Comparison of ENCODE assay signal across 9 mouse cellular contexts in genomic region chr11:96319071-96319902, GRCm38 (mm10). TPM values are rescaled to one million over a fixed set of nuclear protein-coding genes. Genes with fewer than 3 reads are reported as not detected.
DNase-seq lines count a peak whose midpoint lies in the region; ATAC-seq and TF ChIP-seq lines count a peak whose summit lies in the region.
"Had no signal": no experiment of that assay in that cellular context is flagged by ENCODE, and none has a peak within 500 bp of the region (broad histone marks: within the 10 kb centered on the region; RNA-seq: fewer than 3 reads in every experiment).

No protein-coding gene starts in this region.

- TF ChIP-seq CTCF in liver, postnatal 0 days (IDR thresholded peaks at IDR 0.05; ENCODE audit: low read depth), result no peak

- no peaks in the 10 kb centered on the region for H3K4me1 ChIP-seq in erythroblast, embryonic 14.5 days (ENCODE audit: control insufficient read depth)
- H3K4me1 ChIP-seq in intestine, embryonic 15.5 days (replicated peaks), result peaks cover 19% of the 10 kb centered on the region
- no peaks in the 10 kb centered on the region for H3K4me1 ChIP-seq in liver, postnatal 0 days (ENCODE audit: insufficient read depth)

- H3K4me2 ChIP-seq in intestine, embryonic 15.5 days (replicated peaks), result peak overlapping the region; percentile 81
- peak overlapping the region; percentile 69 for H3K4me2 ChIP-seq in liver, postnatal 0 days (ENCODE audit: low read depth, low read length)

- peak overlapping the region; percentile 83 for H3K9ac ChIP-seq in intestine, embryonic 15.5 days
- H3K9ac ChIP-seq in liver, postnatal 0 days (replicated peaks), result peak overlapping the region; percentile 54

- H3K4me3 ChIP-seq in erythroblast, embryonic 14.5 days (replicated peaks), result peak overlapping the region; percentile 16
- peak overlapping the region; percentile 64 for H3K4me3 ChIP-seq in intestine, embryonic 15.5 days (replicated peaks)
- H3K4me3 ChIP-seq in liver, postnatal 0 days (ENCODE audit: low read depth, low read length), result peak overlapping the region; percentile 49

- peak overlapping the region; percentile 98 for H3K27ac ChIP-seq in intestine, embryonic 15.5 days
- peak overlapping the region; percentile 68 for H3K27ac ChIP-seq in liver, postnatal 0 days (ENCODE audit: low read depth)

- 1% methylated on average over 34 of the region's 34 CpGs for WGBS in intestine, embryonic 15.5 days
- under 1% methylated on average over 34 of the region's 34 CpGs for WGBS in liver, postnatal 0 days (ENCODE audit: insufficient replicate concordance)

- no peak for TF ChIP-seq EP300 in liver, postnatal 0 days (IDR thresholded peaks at IDR 0.05; ENCODE audit: low read depth)

- H3K27me3 ChIP-seq in erythroblast, embryonic 14.5 days (ENCODE audit: control insufficient read depth), result peaks cover 96% of the 10 kb centered on the region
- peaks cover 6% of the 10 kb centered on the region for H3K27me3 ChIP-seq in intestine, embryonic 15.5 days (replicated peaks)
- H3K27me3 ChIP-seq in liver, postnatal 0 days (ENCODE audit: insufficient read depth, low read length), result peaks cover 73% of the 10 kb centered on the region

- DNase-seq in embryo, embryonic 10.5 days (ENCODE audit: low spot score), result peak; percentile 83
- DNase-seq in liver, postnatal 0 days, result peak; percentile 15
- DNase-seq in right cerebral cortex, postnatal 36 days (ENCODE audit: low spot score in 2 of 2), result no peak
- no peak for DNase-seq in right cerebral cortex, postnatal 4 days
- DNase-seq in layer of hippocampus, postnatal 25 days (ENCODE audit: extremely low spot score in 1 of 2, low spot score in 1 of 2), result no peak

- no peak for ATAC-seq in erythroblast, adult 5-6 weeks (replicated peaks; ENCODE audit: low FRiP score, poor library complexity, severe bottlenecking)
- peak; percentile 57 for ATAC-seq in intestine, embryonic 15.5 days
- ATAC-seq in liver, postnatal 0 days, result no peak; the same call in 1 of the 2 replicates

- H3K36me3 ChIP-seq in erythroblast, embryonic 14.5 days (ENCODE audit: control insufficient read depth), result no peaks in the 10 kb centered on the region
- H3K36me3 ChIP-seq in intestine, embryonic 15.5 days, result no peaks in the 10 kb centered on the region
- H3K36me3 ChIP-seq in liver, postnatal 0 days (replicated peaks; ENCODE audit: insufficient read depth, low read length), result no peaks in the 10 kb centered on the region

- H3K9me3 ChIP-seq in erythroblast, embryonic 14.5 days (ENCODE audit: control insufficient read depth, low read length), result no peaks in the 10 kb centered on the region
- no peaks in the 10 kb centered on the region for H3K9me3 ChIP-seq in intestine, embryonic 15.5 days
- H3K9me3 ChIP-seq in liver, postnatal 0 days (ENCODE audit: low read length), result no peaks in the 10 kb centered on the region

RNA-seq across cellular contexts. Expression of gene Hoxb4, which starts 1.2 kb away (rescaled TPM):
- not detected in 2 replicates for polyA plus RNA-seq in erythroblast, embryonic 14.5 days (2012)
- 0.63 TPM in 1 of 2 replicates, not detected in the other for total RNA-seq in erythroblast, adult 5-6 weeks (2015; ENCODE audit: low replicate concordance)
- total RNA-seq in erythroblast, adult 5-6 weeks (2017; ENCODE audit: low replicate concordance), result 0.56 and 0.77 TPM in 2 replicates
- polyA plus RNA-seq in intestine, embryonic 15.5 days (2015; fragmentation: Nextera tagmentation; extraction: Ambion mirVana), result 2.8 and 3.2 TPM in 2 replicates
- polyA plus RNA-seq in liver, postnatal 0 days (2015; fragmentation: Nextera tagmentation; extraction: Ambion mirVana), result 0.22 and 0.27 TPM in 2 replicates
- total RNA-seq in layer of hippocampus, postnatal 25 days (2021), result not detected
- total RNA-seq: MEL had no signal

RNA-seq across cellular contexts. Expression of gene Hoxb3, which starts 3.8 kb away (rescaled TPM):
- 0.01 TPM in 1 of 2 replicates, not detected in the other for polyA plus RNA-seq in erythroblast, embryonic 14.5 days (2012)
- not detected in 2 replicates for total RNA-seq in erythroblast, adult 5-6 weeks (2015; ENCODE audit: low replicate concordance)
- not detected in 2 replicates for total RNA-seq in erythroblast, adult 5-6 weeks (2017; ENCODE audit: low replicate concordance)
- 1.8 and 2.7 TPM in 2 replicates for polyA plus RNA-seq in intestine, embryonic 15.5 days (2015; fragmentation: Nextera tagmentation; extraction: Ambion mirVana)
- polyA plus RNA-seq in liver, postnatal 0 days (2015; fragmentation: Nextera tagmentation; extraction: Ambion mirVana), result 0.19 and 0.26 TPM in 2 replicates
- total RNA-seq in layer of hippocampus, postnatal 25 days (2021), result not detected
- total RNA-seq: MEL had no signal

RNA-seq across cellular contexts. Expression of gene Hoxb5, which starts 16.2 kb away (rescaled TPM):
- 0.02 TPM in 1 of 2 replicates, not detected in the other for polyA plus RNA-seq in erythroblast, embryonic 14.5 days (2012)
- not detected in 2 replicates for total RNA-seq in erythroblast, adult 5-6 weeks (2015; ENCODE audit: low replicate concordance)
- total RNA-seq in erythroblast, adult 5-6 weeks (2017; ENCODE audit: low replicate concordance), result not detected in 2 replicates
- 27.2 and 31.3 TPM in 2 replicates for polyA plus RNA-seq in intestine, embryonic 15.5 days (2015; fragmentation: Nextera tagmentation; extraction: Ambion mirVana)
- polyA plus RNA-seq in liver, postnatal 0 days (2015; fragmentation: Nextera tagmentation; extraction: Ambion mirVana), result 0.75 and 0.91 TPM in 2 replicates
- not detected for total RNA-seq in layer of hippocampus, postnatal 25 days (2021)
- total RNA-seq: MEL had no signal

RNA-seq across cellular contexts. Expression of gene Hoxb6, which starts 27.0 kb away (rescaled TPM):
- polyA plus RNA-seq in erythroblast, embryonic 14.5 days (2012), result not detected in 2 replicates
- not detected in 2 replicates for total RNA-seq in erythroblast, adult 5-6 weeks (2015; ENCODE audit: low replicate concordance)
- not detected in 2 replicates for total RNA-seq in erythroblast, adult 5-6 weeks (2017; ENCODE audit: low replicate concordance)
- 14.4 and 16.1 TPM in 2 replicates for polyA plus RNA-seq in intestine, embryonic 15.5 days (2015; fragmentation: Nextera tagmentation; extraction: Ambion mirVana)
- not detected in 2 replicates for polyA plus RNA-seq in liver, postnatal 0 days (2015; fragmentation: Nextera tagmentation; extraction: Ambion mirVana)
- not detected for total RNA-seq in layer of hippocampus, postnatal 25 days (2021)
- total RNA-seq: MEL had no signal

RNA-seq across cellular contexts. Expression of gene Hoxb2, which starts 31.0 kb away (rescaled TPM):
- polyA plus RNA-seq in erythroblast, embryonic 14.5 days (2012), result not detected in 2 replicates
- not detected in 2 replicates for total RNA-seq in erythroblast, adult 5-6 weeks (2015; ENCODE audit: low replicate concordance)
- total RNA-seq in erythroblast, adult 5-6 weeks (2017; ENCODE audit: low replicate concordance), result not detected in 2 replicates
- 17.7 and 19.8 TPM in 2 replicates for polyA plus RNA-seq in intestine, embryonic 15.5 days (2015; fragmentation: Nextera tagmentation; extraction: Ambion mirVana)
- 0.67 and 1.1 TPM in 2 replicates for polyA plus RNA-seq in liver, postnatal 0 days (2015; fragmentation: Nextera tagmentation; extraction: Ambion mirVana)
- total RNA-seq in layer of hippocampus, postnatal 25 days (2021), result not detected
- total RNA-seq: MEL had no signal

Comparison
In these comparisons a context has a peak if more than half of its experiments do, and no peak if none do; other contexts are left out.
1. DNase-seq: peak in embryo, embryonic 10.5 days (single experiment) and liver, postnatal 0 days (single experiment); none in right cerebral cortex, postnatal 36 days (0 of 2), right cerebral cortex, postnatal 4 days (single experiment) and layer of hippocampus, postnatal 25 days (0 of 2).
2. RNA of gene Hoxb5, which starts 16.2 kb away (polyA plus RNA-seq): 27.2 to 31.3 TPM in intestine, embryonic 15.5 days; 0.75 to 0.91 TPM in liver, postnatal 0 days and 0.02 TPM in erythroblast, embryonic 14.5 days; every median in the first group is over 10 times any median in the second.
3. Peak in every context shown above with its lines, with median percentiles within 50 percentile points of each other: H3K4me3 ChIP-seq.